Mouse (Mus musculus): ENCODE data around the gene Vill. TPM values are rescaled to one million over a fixed set of nuclear protein-coding genes. Genes with fewer than 3 reads are reported as not detected.

The Vill gene
- total and polyA plus RNA-seq, 2 experiments from 2014 or later: 2.7 to 6.5 TPM

GRCm38 (mm10) chr9:119028226-119029195 is 24.1 kb upstream of the Vill start:
- no peak overlapping the region for H3K27ac ChIP-seq (ENCODE audit: low read depth, low read length)
- no peak overlapping the region for H3K4me2 ChIP-seq (ENCODE audit: low read depth)
- peaks cover 9% of the 10 kb centered on the region; the same call in 1 of the 2 replicates for H3K4me1 ChIP-seq (ENCODE audit: insufficient read depth)
- H3K4me3 ChIP-seq (ENCODE audit: low read depth, low read length): no peak overlapping the region
- H3K36me3 ChIP-seq (ENCODE audit: insufficient read depth): no peaks in the 10 kb centered on the region; the same call in 1 of the 2 replicates
- TF ChIP-seq CTCF (IDR thresholded peaks at IDR 0.05; ENCODE audit: low read depth): no peak
- no peak overlapping the region for H3K9ac ChIP-seq
- DNase-seq: no peak
- H3K9me3 ChIP-seq (ENCODE audit: low read length): no peaks in the 10 kb centered on the region
- no peak for ATAC-seq
- 96% methylated on average over 27 of the region's 27 CpGs for WGBS
- H3K27me3 ChIP-seq (ENCODE audit: insufficient read depth, low read length): no peaks in the 10 kb centered on the region

GRCm38 (mm10) chr9:119029568-119029967 is 23.0 kb upstream of the Vill start:
- Histone ChIP-seq H3K27ac (ENCODE audit: low read depth, low read length) (no peak overlapping the region), H3K36me3 (ENCODE audit: insufficient read depth) (no peaks in the 10 kb centered on the region; the same call in 1 of the 2 replicates), H3K4me3 (ENCODE audit: low read depth, low read length) (no peak overlapping the region), H3K27me3 (ENCODE audit: insufficient read depth, low read length) (no peaks in the 10 kb centered on the region), H3K4me1 (ENCODE audit: insufficient read depth) (peaks cover 14% of the 10 kb centered on the region; the same call in 1 of the 2 replicates), H3K4me2 (ENCODE audit: low read depth) (no peak overlapping the region), H3K9me3 (ENCODE audit: low read length) (no peaks in the 10 kb centered on the region), H3K9ac (no peak overlapping the region)
- peak; percentile 21; the same call in 1 of the 2 replicates for ATAC-seq
- peak; percentile 75 for TF ChIP-seq CTCF (IDR thresholded peaks at IDR 0.05; ENCODE audit: low read depth)
- DNase-seq: peak; percentile 52
- 53% methylated on average over 7 of the region's 7 CpGs for WGBS

- Histone ChIP-seq H3K27ac (ENCODE audit: low read depth, low read length) (no peak overlapping the region), H3K4me1 (ENCODE audit: insufficient read depth) (peaks cover 14% of the 10 kb centered on the region; the same call in 1 of the 2 replicates), H3K4me3 (ENCODE audit: low read depth, low read length) (no peak overlapping the region), H3K9ac (no peak overlapping the region), H3K9me3 (ENCODE audit: low read length) (no peaks in the 10 kb centered on the region), H3K27me3 (ENCODE audit: insufficient read depth, low read length) (no peaks in the 10 kb centered on the region), H3K36me3 (ENCODE audit: insufficient read depth) (no peaks in the 10 kb centered on the region; the same call in 1 of the 2 replicates), H3K4me2 (ENCODE audit: low read depth) (no peak overlapping the region)
- 88% methylated on average over 4 of the region's 4 CpGs for WGBS
- no peak for ATAC-seq
- DNase-seq: no peak
- TF ChIP-seq CTCF (IDR thresholded peaks at IDR 0.05; ENCODE audit: low read depth): no peak
Measured at GRCm38 (mm10) chr9:119031038-119031437, 21.5 kb upstream of the Vill start.

GRCm38 (mm10) chr9:119031772-119032171 is 20.8 kb upstream of the Vill start:
- TF ChIP-seq CTCF (IDR thresholded peaks at IDR 0.05; ENCODE audit: low read depth): no peak
- Histone ChIP-seq H3K27ac (ENCODE audit: low read depth, low read length) (no peak overlapping the region), H3K36me3 (ENCODE audit: insufficient read depth) (no peaks in the 10 kb centered on the region; the same call in 1 of the 2 replicates), H3K9me3 (ENCODE audit: low read length) (no peaks in the 10 kb centered on the region), H3K9ac (no peak overlapping the region), H3K27me3 (ENCODE audit: insufficient read depth, low read length) (no peaks in the 10 kb centered on the region), H3K4me3 (ENCODE audit: low read depth, low read length) (no peak overlapping the region), H3K4me2 (ENCODE audit: low read depth) (no peak overlapping the region), H3K4me1 (ENCODE audit: insufficient read depth) (peaks cover 14% of the 10 kb centered on the region; the same call in 1 of the 2 replicates)
- DNase-seq (no peak), ATAC-seq (no peak)
- WGBS: 83% methylated on average over 14 of the region's 14 CpGs

- H3K27ac ChIP-seq (ENCODE audit: low read depth, low read length): peak overlapping the region; percentile 29; the same call in 1 of the 2 replicates
- H3K27me3 ChIP-seq (ENCODE audit: insufficient read depth, low read length): no peaks in the 10 kb centered on the region
- no peak overlapping the region for H3K4me2 ChIP-seq (ENCODE audit: low read depth)
- no peak overlapping the region for H3K9ac ChIP-seq
- H3K9me3 ChIP-seq (ENCODE audit: low read length): no peaks in the 10 kb centered on the region
- H3K4me3 ChIP-seq (ENCODE audit: low read depth, low read length): no peak overlapping the region
- WGBS: 29% methylated on average over 9 of the region's 9 CpGs
- no peaks in the 10 kb centered on the region; the same call in 1 of the 2 replicates for H3K36me3 ChIP-seq (ENCODE audit: insufficient read depth)
- ATAC-seq (no peak), DNase-seq (no peak)
- peaks cover 14% of the 10 kb centered on the region; the same call in 1 of the 2 replicates for H3K4me1 ChIP-seq (ENCODE audit: insufficient read depth)
- no peak for TF ChIP-seq CTCF (IDR thresholded peaks at IDR 0.05; ENCODE audit: low read depth)
Measured at GRCm38 (mm10) chr9:119032538-119032937, 20.0 kb upstream of the Vill start.

- ATAC-seq (peak; percentile 89), DNase-seq (peak; percentile 77)
- 46% methylated on average over 19 of the region's 19 CpGs for WGBS
- H3K36me3 ChIP-seq (ENCODE audit: insufficient read depth): no peaks in the 10 kb centered on the region; the same call in 1 of the 2 replicates
- H3K9ac ChIP-seq: 0 out of 2 replicates have a peak overlapping the region, but pooled peaks have one; percentile 3
- H3K27me3 ChIP-seq (ENCODE audit: insufficient read depth, low read length): no peaks in the 10 kb centered on the region
- TF ChIP-seq CTCF (IDR thresholded peaks at IDR 0.05; ENCODE audit: low read depth): no peak
- H3K4me3 ChIP-seq (ENCODE audit: low read depth, low read length): no peak overlapping the region
- H3K9me3 ChIP-seq (ENCODE audit: low read length): no peaks in the 10 kb centered on the region
- H3K27ac ChIP-seq (ENCODE audit: low read depth, low read length): peak overlapping the region; percentile 70
- H3K4me2 ChIP-seq (ENCODE audit: low read depth): 0 out of 2 replicates have a peak overlapping the region, but pooled peaks have one; percentile 3
- H3K4me1 ChIP-seq (ENCODE audit: insufficient read depth): peaks cover 14% of the 10 kb centered on the region; the same call in 1 of the 2 replicates
Measured at GRCm38 (mm10) chr9:119033111-119033921, 19.3 kb upstream of the Vill start.

Data from forebrain, postnatal 0 days (tissue).